Mouse (Mus musculus) heart, postnatal 25 days (tissue): ENCODE data around the gene Fbxo22. TPM values are rescaled to one million over a fixed set of nuclear protein-coding genes. Genes with fewer than 3 reads are reported as not detected.
"Not testable (repeated sequence)": the region's sequence is repeated elsewhere in the genome, so short reads cannot be mapped to it uniquely, and the experiment has no call there.

Experiments
- DNase-seq: peaks from one replicate; pipeline ENCODE4 v3.0.0; 2022; ENCODE audit warnings: low spot score
- intact Hi-C: fragments of 180-260 bp; cut with DNase I; formaldehyde crosslinking; loops from one replicate; pipeline ENCODE4 v1.15.1; 2025
- total RNA-seq, 2 experiments: library from RNA; stranded (reverse); gene quantifications; 2 replicates each; pipeline ENCODE4 v1.2.3; 2021

Gene Fbxo22
- total RNA-seq, 2 experiments from 2014 or later = 32.7 to 35.8 TPM

GRCm38 (mm10) chr9:55233076-55233475, 24.4 kb downstream of the Fbxo22 start:
- intact Hi-C loops = not testable (repeated sequence)

GRCm38 (mm10) chr9:55236235-55237165, 27.8 kb downstream of the Fbxo22 start:
- no peak for DNase-seq
- intact Hi-C loops = no loop called here

More at GRCm38 (mm10) chr9:55233076-55233475, 24.4 kb downstream of the Fbxo22 start:
- not testable (repeated sequence) for DNase-seq

- no peak for DNase-seq
- intact Hi-C loops = no loop called here
Measured at GRCm38 (mm10) chr9:55240852-55241251, 32.1 kb downstream of the Fbxo22 start.

GRCm38 (mm10) chr9:55241863-55242685, 33.3 kb downstream of the Fbxo22 start:
- no peak for DNase-seq
- intact Hi-C loops = no loop called here

- DNase-seq = no peak
- intact Hi-C loops = no loop called here
Measured at GRCm38 (mm10) chr9:55243280-55243679, 34.6 kb downstream of the Fbxo22 start.

- intact Hi-C loops = no loop called here
- DNase-seq = no peak
Measured at GRCm38 (mm10) chr9:55244079-55244478, 35.4 kb downstream of the Fbxo22 start.

GRCm38 (mm10) chr9:55245057-55245750, 36.5 kb downstream of the Fbxo22 start:
- intact Hi-C loops, DNase-seq: not testable (repeated sequence)

- intact Hi-C loops = no loop called here
- no peak for DNase-seq
Measured at GRCm38 (mm10) chr9:55246440-55246839, 37.7 kb downstream of the Fbxo22 start.

GRCm38 (mm10) chr9:55246918-55247317, 38.2 kb downstream of the Fbxo22 start:
- intact Hi-C loops = no loop called here
- DNase-seq = no peak

GRCm38 (mm10) chr9:55248465-55248864, 39.7 kb downstream of the Fbxo22 start:
- DNase-seq = no peak
- intact Hi-C loops = no loop called here

- intact Hi-C loops = no loop called here
- no peak for DNase-seq
Measured at GRCm38 (mm10) chr9:55250595-55251247, 42.0 kb downstream of the Fbxo22 start.

- DNase-seq, intact Hi-C loops: not testable (repeated sequence)
Measured at GRCm38 (mm10) chr9:55252097-55252496, 43.4 kb downstream of the Fbxo22 start.

- intact Hi-C loops = no loop called here
- no peak for DNase-seq
Measured at GRCm38 (mm10) chr9:55253849-55254248, 45.1 kb downstream of the Fbxo22 start.

GRCm38 (mm10) chr9:55255056-55255455, 46.3 kb downstream of the Fbxo22 start:
- intact Hi-C loops = no loop called here
- no peak for DNase-seq

GRCm38 (mm10) chr9:55255604-55256003, 46.9 kb downstream of the Fbxo22 start:
- intact Hi-C loops = no loop called here
- DNase-seq = peak; percentile 28

- no peak for DNase-seq
- intact Hi-C loops = no loop called here
Measured at GRCm38 (mm10) chr9:55257105-55257504, 48.4 kb downstream of the Fbxo22 start.

- no peak for DNase-seq
- intact Hi-C loops = no loop called here
Measured at GRCm38 (mm10) chr9:55259741-55260140, 51.0 kb downstream of the Fbxo22 start.

- no peak for DNase-seq
- intact Hi-C loops = no loop called here
Measured at GRCm38 (mm10) chr9:55264356-55265302, 55.9 kb downstream of the Fbxo22 start.
